Mouse (Mus musculus) cerebellum, adult 9-11 months (tissue): Measurements from ENCODE around the gene Asgr2.
"Not testable (repeated sequence)": the region's sequence is repeated elsewhere in the genome, so short reads cannot be mapped to it uniquely, and the experiment has no call there.

ENCODE experiments used
- DNase-seq: peaks from one replicate; pipeline ENCODE4 v3.0.0; 2022

The Asgr2 gene

DNA sequence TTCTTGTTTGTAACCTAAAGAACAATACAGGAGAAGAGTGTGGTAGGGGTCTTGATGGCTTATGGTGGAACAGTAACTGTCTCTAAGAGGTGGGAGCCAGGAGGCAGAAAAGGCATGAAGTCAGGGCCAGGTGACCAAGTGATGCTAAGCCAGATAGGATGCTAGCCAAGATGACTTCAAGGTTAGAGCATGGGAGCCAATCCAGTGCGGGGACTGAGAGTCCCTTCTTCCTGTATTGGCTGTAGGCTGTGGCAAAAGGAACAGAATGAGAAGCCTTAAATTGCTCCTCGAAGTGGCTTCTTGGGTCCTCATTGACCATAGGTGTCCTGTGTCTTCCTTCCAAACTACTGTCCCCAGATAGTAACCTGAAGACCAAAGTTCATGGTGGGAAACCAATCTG lies 6.7 kb downstream of the Asgr2 start:
- DNase-seq: no peak

DNA sequence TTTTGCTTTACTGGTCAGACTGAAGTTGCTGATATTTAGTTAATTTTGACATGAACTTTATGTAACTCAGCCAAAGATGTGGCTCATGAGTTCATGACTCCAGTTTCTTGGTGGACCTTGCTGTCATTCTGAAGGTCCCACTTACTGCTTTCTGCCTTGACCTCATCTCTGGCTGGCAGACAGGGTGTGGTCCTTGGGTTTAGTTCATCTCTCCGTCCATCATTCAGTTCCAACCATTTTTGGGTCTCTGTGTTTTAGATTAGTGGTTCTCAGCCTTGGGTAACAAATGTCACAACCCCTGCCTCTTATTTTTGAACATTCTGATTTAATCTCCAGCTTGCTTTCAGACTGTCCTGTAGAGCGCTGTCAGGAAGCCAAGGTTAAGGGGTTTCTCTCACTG lies 7.4 kb downstream of the Asgr2 start:
- DNase-seq: no peak

DNA sequence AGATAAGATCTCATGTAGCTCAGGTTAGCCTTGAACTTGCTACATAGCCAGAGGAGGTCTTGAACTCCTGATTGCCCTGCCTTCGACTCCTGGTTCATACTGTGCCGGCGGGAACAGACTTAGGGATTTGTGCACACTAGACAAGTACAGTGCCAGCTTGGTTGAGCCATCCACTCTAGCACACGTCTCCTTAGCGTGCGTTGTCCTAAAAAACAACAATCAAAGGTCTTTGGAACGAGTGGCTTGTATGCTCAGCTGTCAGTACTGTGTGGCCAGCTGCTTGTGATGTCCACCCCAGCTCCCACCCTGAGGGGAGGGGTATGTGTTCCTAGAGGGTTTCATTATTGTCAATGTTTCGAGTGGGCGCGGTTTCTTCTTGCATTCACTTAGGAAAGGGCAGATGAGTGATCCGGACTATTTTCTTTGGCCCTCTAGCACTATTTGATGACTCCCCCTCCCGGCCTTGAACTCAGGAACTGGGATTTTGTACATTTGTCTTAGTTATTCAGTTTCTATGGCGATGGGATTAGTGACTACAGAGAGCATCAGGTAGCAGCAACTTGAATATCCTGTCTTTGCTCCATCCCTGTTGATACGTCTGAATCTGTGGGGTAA lies 11.4 kb downstream of the Asgr2 start:
- DNase-seq: no peak

DNA sequence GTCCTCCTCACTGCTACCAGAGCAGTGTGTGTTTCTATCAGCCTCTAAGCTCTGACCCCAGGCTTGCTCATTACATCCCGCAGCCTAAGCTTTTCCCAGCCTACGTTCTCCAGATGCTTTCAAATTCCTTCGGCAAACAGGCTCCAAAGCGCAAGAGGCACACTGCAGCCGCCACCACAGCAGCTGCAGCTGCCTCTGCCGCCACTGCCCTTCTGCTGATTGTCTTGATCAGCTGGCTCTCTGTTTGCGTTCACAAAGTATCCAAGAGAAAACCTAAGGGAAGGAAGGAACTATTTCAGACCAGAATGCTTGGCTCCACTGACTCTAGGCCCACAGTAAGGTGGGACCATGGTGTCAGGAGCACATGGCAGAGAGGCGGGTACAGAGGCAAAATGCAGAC lies 14.6 kb downstream of the Asgr2 start:
- DNase-seq: no peak

DNA sequence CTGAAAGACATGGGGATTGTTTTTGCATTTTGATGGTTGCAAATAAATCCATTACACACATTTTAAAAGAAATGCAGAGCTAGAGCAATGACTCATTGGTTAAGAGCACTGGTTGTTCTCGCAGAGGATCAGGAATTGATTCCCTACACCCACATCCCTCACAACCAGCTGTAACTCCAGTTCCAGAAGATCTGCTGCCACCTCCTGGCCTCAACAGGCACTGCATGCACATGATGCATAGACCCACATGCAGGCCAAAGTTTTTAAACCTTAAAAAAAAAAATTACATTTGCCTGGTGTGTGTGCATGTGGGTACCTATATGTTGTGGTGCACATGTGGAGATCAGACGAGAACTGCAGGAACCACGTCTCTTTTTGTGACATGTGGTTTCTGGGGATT lies 17.7 kb downstream of the Asgr2 start:
- no peak for DNase-seq

DNA sequence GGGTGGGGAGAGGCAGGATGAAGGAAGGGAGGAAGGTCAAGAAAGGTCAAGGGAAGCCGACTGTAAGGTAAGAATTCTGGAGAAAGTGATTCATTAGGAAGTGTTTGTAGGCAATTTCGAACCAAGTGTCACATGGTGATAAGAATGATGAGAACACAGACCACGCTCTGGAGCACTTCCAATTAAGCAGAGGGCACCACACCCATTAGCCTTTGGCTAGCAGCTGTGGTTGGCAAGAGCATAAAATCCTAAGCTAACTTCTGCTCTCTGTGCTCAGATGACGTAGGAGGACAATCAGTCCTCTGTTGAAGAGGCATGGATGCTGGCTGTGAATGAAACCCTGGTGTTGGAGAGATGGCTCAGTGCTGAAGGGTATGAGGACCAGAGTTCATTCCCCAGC lies 22.1 kb downstream of the Asgr2 start:
- no peak for DNase-seq

DNA sequence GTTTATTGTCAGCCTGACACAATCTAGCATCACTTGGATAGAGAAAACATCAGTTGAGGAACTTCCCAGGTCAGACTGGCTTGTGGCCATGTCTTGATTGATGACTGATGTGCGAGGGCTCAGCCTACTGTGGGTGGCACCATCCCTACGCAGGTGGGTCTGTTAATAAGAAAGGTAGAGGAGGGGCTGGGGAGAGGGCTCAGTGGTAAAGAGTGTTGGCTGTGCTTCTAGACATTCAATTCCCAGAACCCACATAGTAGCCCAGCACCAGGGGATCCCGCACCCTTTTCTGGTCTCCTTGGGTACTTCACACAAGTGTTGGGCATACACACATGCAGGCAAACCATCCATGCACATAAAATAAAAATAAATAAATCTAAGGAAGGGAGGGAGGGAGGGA lies 23.5 kb downstream of the Asgr2 start:
- DNase-seq: no peak

DNA sequence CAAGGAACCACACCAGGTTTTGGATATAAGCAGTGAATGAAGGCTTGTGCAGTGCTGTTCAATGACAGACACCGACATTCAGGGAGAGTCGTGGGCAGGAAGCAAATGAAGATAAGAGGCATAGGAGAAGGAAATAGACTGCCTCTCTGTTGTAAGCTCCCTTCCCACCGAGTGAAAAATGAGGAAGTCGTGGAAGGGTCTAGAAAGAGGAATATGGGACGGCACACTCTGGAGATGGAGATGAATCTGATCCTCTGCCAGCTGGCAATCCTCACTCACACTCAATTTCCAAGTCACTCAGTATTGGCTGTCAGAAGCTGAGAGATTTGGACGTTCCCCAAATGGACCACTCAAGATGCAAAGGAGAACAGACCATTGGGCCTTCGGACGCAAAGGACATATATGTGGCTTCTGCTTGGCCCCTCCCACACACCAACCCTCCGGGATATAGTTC lies 37.5 kb downstream of the Asgr2 start, which contains the start of gene Mgl2:
Mgl2 (plus strand) TSS at position 404 of the 454 bp plus-strand sequence.
- no peak for DNase-seq

DNA sequence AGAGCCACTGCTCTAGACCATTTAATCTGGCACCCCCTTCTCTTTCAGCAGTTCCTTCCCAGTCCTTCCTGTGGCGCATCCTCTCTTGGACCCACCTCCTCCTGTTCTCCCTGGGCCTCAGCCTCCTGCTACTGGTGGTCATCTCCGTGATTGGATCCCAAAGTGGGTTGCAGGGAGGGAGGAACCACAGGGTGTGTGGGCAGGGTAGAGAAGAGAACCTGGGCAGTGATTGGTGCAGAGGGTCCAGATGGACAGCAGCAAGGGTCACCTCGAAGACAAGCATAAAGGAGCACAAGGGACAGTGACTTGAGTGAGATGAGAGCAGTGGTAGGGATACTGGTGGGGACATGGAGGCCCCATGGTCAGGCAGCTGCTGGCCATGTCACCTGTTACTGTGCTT lies 42.6 kb downstream of the Asgr2 start:
- not testable (repeated sequence) for DNase-seq

DNA sequence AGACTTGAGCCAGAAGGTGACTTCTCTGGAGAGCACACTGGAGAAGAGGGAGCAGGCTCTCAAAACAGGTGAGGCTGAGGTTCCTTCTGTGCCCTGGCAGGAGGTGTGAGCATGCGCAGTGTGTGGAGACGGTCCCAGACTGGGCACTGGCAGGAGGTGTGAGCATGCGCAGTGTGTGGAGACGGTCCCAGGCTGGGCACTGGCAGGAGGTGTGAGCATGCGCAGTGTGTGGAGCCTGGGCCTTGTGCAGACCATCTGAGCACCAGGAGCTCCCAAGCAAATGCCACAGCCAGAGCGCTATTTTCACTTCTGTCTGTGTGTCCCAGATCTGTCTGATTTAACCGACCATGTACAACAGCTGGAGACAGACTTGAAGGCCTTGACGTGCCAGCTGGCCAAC lies 43.5 kb downstream of the Asgr2 start:
- DNase-seq: peak; percentile 31

DNA sequence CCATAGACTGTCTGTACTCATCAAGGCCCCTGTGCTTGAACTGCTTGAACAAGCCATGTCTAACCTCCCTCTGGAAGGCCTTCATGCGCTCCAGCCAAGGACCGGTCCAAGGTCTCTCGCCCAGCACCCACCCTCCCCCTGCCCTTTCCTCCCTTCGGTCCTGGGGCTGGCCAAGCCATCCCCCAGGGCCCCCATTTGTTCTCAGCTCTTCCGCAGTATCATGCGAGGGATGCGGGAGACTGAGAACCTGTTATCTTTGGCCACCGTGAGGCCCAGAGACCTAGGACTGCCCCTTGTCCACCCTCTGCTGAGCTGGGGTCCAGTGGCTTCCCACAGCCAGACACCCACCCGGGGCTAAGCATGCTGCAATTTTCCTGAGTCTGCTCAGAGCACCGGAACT lies 46.7 kb downstream of the Asgr2 start:
- no peak for DNase-seq

DNA sequence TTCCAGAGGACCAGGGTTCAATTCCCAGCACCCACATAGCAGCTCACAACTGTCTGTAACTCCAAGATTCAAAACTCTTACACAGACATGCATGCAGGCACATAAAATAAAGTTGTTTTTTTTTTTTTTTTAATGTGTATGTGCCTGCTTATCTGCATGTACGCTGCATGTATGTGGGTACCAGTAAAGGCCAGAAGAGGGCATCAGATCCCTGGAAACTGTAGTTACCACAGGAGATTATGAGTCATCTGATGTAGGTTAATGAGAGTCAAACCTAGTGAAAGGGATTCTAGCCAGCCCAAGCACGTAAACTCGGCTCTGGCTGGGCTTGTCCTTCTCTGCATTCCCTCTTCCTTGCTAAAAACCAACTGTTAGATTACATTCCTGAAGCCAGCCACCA lies 58.6 kb downstream of the Asgr2 start:
- DNase-seq: no peak
